In the genomic region with DNA sequence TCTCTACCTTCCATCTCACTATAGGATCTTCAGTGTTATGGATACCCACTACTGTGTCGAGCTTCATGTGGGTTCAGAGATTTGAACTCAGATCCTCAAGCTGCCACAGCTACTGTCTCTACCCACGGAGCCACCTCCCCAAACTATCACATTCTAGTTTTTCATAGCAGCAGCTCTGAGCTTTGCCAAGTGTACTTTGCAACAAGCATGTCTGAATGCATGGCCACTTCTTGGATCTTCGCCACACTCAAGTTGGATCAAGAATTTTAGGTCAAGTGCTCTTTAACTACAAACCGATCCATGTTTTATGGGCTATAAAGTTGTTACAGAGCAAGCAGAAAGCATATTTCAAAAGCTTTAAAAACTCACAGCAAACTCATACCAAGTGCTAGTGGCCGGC, we compare ENCODE assay signal across 18 mouse cellular contexts.
DNase-seq lines count a peak whose midpoint lies in the region; ATAC-seq and TF ChIP-seq lines count a peak whose summit lies in the region.
"Had no signal": no experiment of that assay in that cellular context is flagged by ENCODE, and none has a peak within 500 bp of the region (broad histone marks: within the 10 kb centered on the region; RNA-seq: fewer than 3 reads in every experiment).

No protein-coding gene starts in this region.

- H3K4me2 ChIP-seq in lung, postnatal 0 days (replicated peaks; ENCODE audit: low read depth, low read length): no peak overlapping the region
- H3K4me2 ChIP-seq: forebrain, embryonic 15.5 days; heart, embryonic 15.5 days; limb, embryonic 15.5 days had no signal

- H3K27me3 ChIP-seq in kidney, adult 2 months (replicated peaks; ENCODE audit: control insufficient read depth, insufficient read depth, low read length): no peaks in the 10 kb centered on the region
- H3K27me3 ChIP-seq in lung, postnatal 0 days (replicated peaks; ENCODE audit: insufficient read depth, low read length): no peaks in the 10 kb centered on the region
- H3K27me3 ChIP-seq: forebrain, embryonic 15.5 days; heart, embryonic 15.5 days; limb, embryonic 15.5 days had no signal

- H3K9me3 ChIP-seq in lung, postnatal 0 days (ENCODE audit: low read length): no peaks in the 10 kb centered on the region
- H3K9me3 ChIP-seq: forebrain, embryonic 15.5 days; heart, embryonic 15.5 days; limb, embryonic 15.5 days had no signal

- no peak for TF ChIP-seq EP300 in lung, postnatal 0 days (IDR thresholded peaks at IDR 0.05)

- WGBS in kidney, adult 2 months: 34% methylated on average over 5 of the region's 5 CpGs
- 41% methylated on average over 5 of the region's 5 CpGs for WGBS in lung, postnatal 0 days

- no peak overlapping the region for H3K4me3 ChIP-seq in kidney, adult 2 months (ENCODE audit: insufficient read depth, low read depth, low read length)
- H3K4me3 ChIP-seq in lung, postnatal 0 days (ENCODE audit: low read depth, low read length): no peak overlapping the region
- H3K4me3 ChIP-seq: forebrain, embryonic 15.5 days; heart, embryonic 15.5 days; limb, embryonic 15.5 days had no signal

- H3K27ac ChIP-seq in kidney, adult 2 months (ENCODE audit: insufficient read depth, low read depth, low read length): no peak overlapping the region
- H3K27ac ChIP-seq in lung, postnatal 0 days (ENCODE audit: low read length): no peak overlapping the region
- H3K27ac ChIP-seq: forebrain, embryonic 15.5 days; heart, embryonic 15.5 days; limb, embryonic 15.5 days had no signal

- intact Hi-C loops in gastrocnemius, postnatal 14 days (cut with DNase I; ENCODE audit: low total_unique reads): no loop called here

- no peak for TF ChIP-seq POLR2A in kidney, adult 2 months (IDR thresholded peaks at IDR 0.05; ENCODE audit: low read depth, low read length)

- H3K4me1 ChIP-seq in kidney, adult 2 months (ENCODE audit: control insufficient read depth, insufficient read depth, low read length): no peaks in the 10 kb centered on the region
- H3K4me1 ChIP-seq in lung, postnatal 0 days (ENCODE audit: insufficient read depth, low read depth, low read length): no peaks in the 10 kb centered on the region
- H3K4me1 ChIP-seq: forebrain, embryonic 15.5 days; heart, embryonic 15.5 days had no signal

- DNase-seq in kidney, adult 11 months: peak; percentile 45
- peak; percentile 82 for DNase-seq in kidney, adult 2 months
- DNase-seq in kidney, postnatal 10 days: peak; percentile 63
- DNase-seq in lung, postnatal 0 days (ENCODE audit: low spot score): peak; percentile 72
- DNase-seq in cerebellum, postnatal 36 days: no peak
- no peak for DNase-seq in gastrocnemius, postnatal 14 days
- DNase-seq in urinary bladder, postnatal 36 days (ENCODE audit: low spot score in 2 of 2): no peak
- DNase-seq: adrenal gland, adult 8-10 months; cerebellum, postnatal 14 days; embryo, embryonic 11 days; gastrocnemius, postnatal 25 days; liver, postnatal 0 days; retina, postnatal 1 day had no signal

- no peak overlapping the region for H3K9ac ChIP-seq in lung, postnatal 0 days (replicated peaks; ENCODE audit: low read depth)
- H3K9ac ChIP-seq: forebrain, embryonic 15.5 days; heart, embryonic 15.5 days; limb, embryonic 15.5 days; liver, postnatal 0 days had no signal

- ATAC-seq in lung, postnatal 0 days: peak; percentile 41; the same call in 1 of the 2 replicates
- ATAC-seq: forebrain, embryonic 15.5 days; hindbrain, embryonic 16.5 days; intestine, embryonic 16.5 days; liver, postnatal 0 days had no signal

- H3K36me3 ChIP-seq in kidney, adult 2 months (ENCODE audit: control insufficient read depth, insufficient read depth, low read length): no peaks in the 10 kb centered on the region
- H3K36me3 ChIP-seq in lung, postnatal 0 days (ENCODE audit: insufficient read depth, low read length): no peaks in the 10 kb centered on the region
- H3K36me3 ChIP-seq: forebrain, embryonic 15.5 days had no signal

- TF ChIP-seq CTCF in kidney, adult 2 months (conservative IDR thresholded peaks at IDR 0.05; ENCODE audit: insufficient read depth, insufficient read length, low read depth, low read length): no peak
- no peak for TF ChIP-seq CTCF in lung, postnatal 0 days (IDR thresholded peaks at IDR 0.05)

Comparison
In these comparisons a context has a peak if more than half of its experiments do, and no peak if none do; other contexts are left out.
1. DNase-seq: peak in kidney, adult 11 months (single experiment), kidney, adult 2 months (single experiment), kidney, postnatal 10 days (single experiment) and lung, postnatal 0 days (single experiment); none in cerebellum, postnatal 36 days (0 of 2), gastrocnemius, postnatal 14 days (single experiment) and urinary bladder, postnatal 36 days (0 of 2).